8 mouse cellular contexts compared by ENCODE assay signal in the genomic region with DNA sequence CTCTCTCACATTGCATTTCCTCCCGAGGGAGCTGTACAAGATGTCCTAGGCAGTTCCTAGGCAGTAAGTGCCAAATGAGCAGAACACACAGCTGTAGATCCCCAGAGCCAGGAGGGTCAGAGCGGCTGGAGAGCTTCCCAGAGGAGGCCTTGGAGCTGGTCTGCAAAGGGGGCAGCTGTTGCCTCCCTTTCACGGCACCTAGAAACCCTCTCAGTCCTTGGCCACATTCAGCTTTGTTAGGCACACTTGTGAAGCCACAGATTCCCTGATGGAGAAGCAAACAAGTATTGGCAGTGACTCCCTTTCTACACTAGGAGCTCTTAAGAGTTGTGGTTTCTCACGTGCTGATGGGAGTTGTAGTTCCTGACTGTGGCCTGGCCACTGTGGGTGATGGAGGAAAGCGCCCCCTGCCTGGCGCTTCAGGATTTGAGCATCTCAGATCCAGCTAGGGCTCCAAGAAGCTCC. TPM values are rescaled to one million over a fixed set of nuclear protein-coding genes. Genes with fewer than 3 reads are reported as not detected.
DNase-seq lines count a peak whose midpoint lies in the region; ATAC-seq lines count a peak whose summit lies in the region.

No protein-coding gene starts in this region.

- peak overlapping the region; percentile 61 for H3K27ac ChIP-seq in forebrain, embryonic 14.5 days (ENCODE audit: low read depth, low read length)
- no peak overlapping the region for H3K27ac ChIP-seq in liver, embryonic 16.5 days (ENCODE audit: low read length)
- H3K27ac ChIP-seq in neural tube, embryonic 14.5 days (ENCODE audit: low read depth, low read length), result peak overlapping the region; percentile 75; the same call in 1 of the 2 replicates

- H3K27me3 ChIP-seq in forebrain, embryonic 14.5 days (replicated peaks; ENCODE audit: control insufficient read depth, insufficient read depth, low read length), result no peaks in the 10 kb centered on the region
- peaks cover 3% of the 10 kb centered on the region for H3K27me3 ChIP-seq in liver, embryonic 16.5 days (ENCODE audit: control insufficient read depth, insufficient read depth, low read depth, low read length)
- H3K27me3 ChIP-seq in neural tube, embryonic 14.5 days (ENCODE audit: control insufficient read depth, insufficient read depth, low read length), result no peaks in the 10 kb centered on the region

- no peaks in the 10 kb centered on the region for H3K9me3 ChIP-seq in forebrain, embryonic 14.5 days (replicated peaks; ENCODE audit: control insufficient read depth, low read length)
- no peaks in the 10 kb centered on the region for H3K9me3 ChIP-seq in liver, embryonic 16.5 days (replicated peaks; ENCODE audit: control insufficient read depth, low read length)
- no peaks in the 10 kb centered on the region for H3K9me3 ChIP-seq in neural tube, embryonic 14.5 days (ENCODE audit: control insufficient read depth, low read length)

- peak; percentile 45 to 57 for DNase-seq in CD8-positive naive resting alpha-beta T cell, adult 2 months (ENCODE audit: low read depth in 2 of 2, low spot score in 2 of 2)
- DNase-seq in c-Kit-positive CD71-negative TER-119-negative erythroid progenitor cells, embryonic 14.5 days (ENCODE audit: low read depth), result peak; percentile 76
- DNase-seq in forebrain, embryonic 14.5 days (ENCODE audit: low spot score), result peak; percentile 93
- DNase-seq in heart, postnatal 25 days (ENCODE audit: low spot score), result peak; percentile 71
- peak; percentile 53 for DNase-seq in large intestine, adult 2 months (ENCODE audit: low read depth, low spot score)
- DNase-seq in testis, postnatal 10 days (ENCODE audit: low spot score), result peak; percentile 81

- ATAC-seq in forebrain, embryonic 14.5 days, result peak; percentile 84
- 0 out of 2 replicates have a peak, but pooled peaks have one; percentile 52 for ATAC-seq in liver, embryonic 16.5 days (ENCODE audit: low read depth)
- peak; percentile 76 for ATAC-seq in neural tube, embryonic 14.5 days (ENCODE audit: low read depth)

- no peak overlapping the region for H3K9ac ChIP-seq in forebrain, embryonic 14.5 days (ENCODE audit: low read length)
- no peak overlapping the region for H3K9ac ChIP-seq in liver, embryonic 16.5 days (ENCODE audit: low read depth, low read length)
- no peak overlapping the region for H3K9ac ChIP-seq in neural tube, embryonic 14.5 days (replicated peaks; ENCODE audit: low read depth, low read length)

- H3K36me3 ChIP-seq in forebrain, embryonic 14.5 days (ENCODE audit: control insufficient read depth, insufficient read depth, low read length), result 0 out of 2 replicates have a peak, but pooled peaks cover 5% of the 10 kb centered on the region
- H3K36me3 ChIP-seq in liver, embryonic 16.5 days (ENCODE audit: control insufficient read depth, insufficient read depth), result no peaks in the 10 kb centered on the region
- no peaks in the 10 kb centered on the region; the same call in 1 of the 2 replicates for H3K36me3 ChIP-seq in neural tube, embryonic 14.5 days (ENCODE audit: control insufficient read depth, insufficient read depth, low read length)

- intact Hi-C loops in heart, postnatal 25 days (cut with DNase I), result loop anchor here (2.0 kb wide), 2 partner anchors 51 to 79 kb away; no protein-coding TSS in a partner anchor

- H3K4me1 ChIP-seq in forebrain, embryonic 14.5 days (ENCODE audit: control insufficient read depth, insufficient read depth, low read length), result peaks cover 40% of the 10 kb centered on the region
- peaks cover 5% of the 10 kb centered on the region; the same call in 1 of the 2 replicates for H3K4me1 ChIP-seq in liver, embryonic 16.5 days (ENCODE audit: control insufficient read depth, low read depth, low read length)
- peaks cover 27% of the 10 kb centered on the region for H3K4me1 ChIP-seq in neural tube, embryonic 14.5 days (ENCODE audit: control insufficient read depth, insufficient read depth, low read length)

- H3K4me2 ChIP-seq in forebrain, embryonic 14.5 days (ENCODE audit: low read length), result no peak overlapping the region
- no peak overlapping the region for H3K4me2 ChIP-seq in liver, embryonic 16.5 days (ENCODE audit: low read depth, low read length)
- no peak overlapping the region for H3K4me2 ChIP-seq in neural tube, embryonic 14.5 days (ENCODE audit: low read depth, low read length)

- H3K4me3 ChIP-seq in forebrain, embryonic 14.5 days (ENCODE audit: low read depth, low read length), result no peak overlapping the region
- H3K4me3 ChIP-seq in liver, embryonic 16.5 days (ENCODE audit: low read depth, low read length), result no peak overlapping the region
- no peak overlapping the region for H3K4me3 ChIP-seq in neural tube, embryonic 14.5 days (ENCODE audit: low read depth, low read length)

- 23% methylated on average over 6 of the region's 6 CpGs for WGBS in forebrain, embryonic 14.5 days
- 23% methylated on average over 6 of the region's 6 CpGs for WGBS in large intestine, adult 2 months
- WGBS in liver, embryonic 16.5 days (ENCODE audit: insufficient replicate concordance), result 26% methylated on average over 6 of the region's 6 CpGs
- 23% methylated on average over 6 of the region's 6 CpGs for WGBS in neural tube, embryonic 14.5 days

RNA-seq across cellular contexts. Expression of a gene that starts 33.5 kb away (rescaled TPM):
- polyA plus RNA-seq in forebrain, embryonic 14.5 days (2014; fragmentation: Nextera tagmentation; extraction: Ambion mirVana), result 39.5 and 41.7 TPM in 2 replicates
- total RNA-seq in heart, postnatal 25 days (2021), result 1 to 10 TPM; 3.4 to 4.4 TPM
- polyA plus RNA-seq in large intestine, adult 2 months (2012; rRNA removed), result 1.5 and 2.1 TPM in 2 replicates
- 0.39 and 0.50 TPM in 2 replicates for polyA plus RNA-seq in liver, embryonic 16.5 days (2015; fragmentation: Nextera tagmentation; extraction: Ambion mirVana)
- polyA plus RNA-seq in neural tube, embryonic 14.5 days (2014; fragmentation: Nextera tagmentation; extraction: Ambion mirVana), result 46.3 and 66.5 TPM in 2 replicates

RNA-seq across cellular contexts. Expression of a gene that starts 52.9 kb away (rescaled TPM):
- 28.6 and 30.7 TPM in 2 replicates for polyA plus RNA-seq in forebrain, embryonic 14.5 days (2014; fragmentation: Nextera tagmentation; extraction: Ambion mirVana)
- 10 to 100 TPM; 43.2 to 55.2 TPM for total RNA-seq in heart, postnatal 25 days (2021)
- polyA plus RNA-seq in large intestine, adult 2 months (2012; rRNA removed), result 41.0 and 41.9 TPM in 2 replicates
- 78.8 and 81.7 TPM in 2 replicates for polyA plus RNA-seq in liver, embryonic 16.5 days (2015; fragmentation: Nextera tagmentation; extraction: Ambion mirVana)
- polyA plus RNA-seq in neural tube, embryonic 14.5 days (2014; fragmentation: Nextera tagmentation; extraction: Ambion mirVana), result 81.6 and 130 TPM in 2 replicates

Comparison
In these comparisons a context has a peak if more than half of its experiments do, and no peak if none do; other contexts are left out.
1. RNA of a gene that starts 33.5 kb away (polyA plus RNA-seq): 46.3 to 66.5 TPM in neural tube, embryonic 14.5 days and 39.5 to 41.7 TPM in forebrain, embryonic 14.5 days; 1.5 to 2.1 TPM in large intestine, adult 2 months and 0.39 to 0.50 TPM in liver, embryonic 16.5 days; every median in the first group is over 10 times any median in the second.
2. Peak in every context shown above with its lines, with median percentiles within 50 percentile points of each other: DNase-seq and ATAC-seq.